Mouse (Mus musculus): ENCODE measurements around the gene Ccz1.

Ccz1 gene

GRCm38 (mm10) chr5:143993849-143994248, 20.8 kb downstream of the Ccz1 start:
- no peak for DNase-seq (ENCODE audit: low read depth)

GRCm38 (mm10) chr5:143993260-143993659, 21.4 kb downstream of the Ccz1 start:
- DNase-seq (ENCODE audit: low read depth): no peak

- DNase-seq (ENCODE audit: low read depth): no peak
Measured at GRCm38 (mm10) chr5:143992661-143993060, 22.0 kb downstream of the Ccz1 start.

GRCm38 (mm10) chr5:143990086-143990485, 24.6 kb downstream of the Ccz1 start:
- no peak for DNase-seq (ENCODE audit: low read depth)

GRCm38 (mm10) chr5:143989046-143989445, 25.6 kb downstream of the Ccz1 start:
- DNase-seq (ENCODE audit: low read depth): no peak

- no peak for DNase-seq (ENCODE audit: low read depth)
Measured at GRCm38 (mm10) chr5:143987596-143987995, 27.1 kb downstream of the Ccz1 start.

GRCm38 (mm10) chr5:143985381-143985780, 29.3 kb downstream of the Ccz1 start:
- no peak for DNase-seq (ENCODE audit: low read depth)

- no peak for DNase-seq (ENCODE audit: low read depth)
Measured at GRCm38 (mm10) chr5:143982361-143982760, 32.3 kb downstream of the Ccz1 start.

GRCm38 (mm10) chr5:143980858-143981257, 33.8 kb downstream of the Ccz1 start:
- no peak for DNase-seq (ENCODE audit: low read depth)

GRCm38 (mm10) chr5:143976726-143977431, 37.8 kb downstream of the Ccz1 start:
- no peak for DNase-seq (ENCODE audit: low read depth)

- DNase-seq (ENCODE audit: low read depth): no peak
Measured at GRCm38 (mm10) chr5:143976232-143976631, 38.4 kb downstream of the Ccz1 start.

- no peak for DNase-seq (ENCODE audit: low read depth)
Measured at GRCm38 (mm10) chr5:143975631-143975933, 39.1 kb downstream of the Ccz1 start.

GRCm38 (mm10) chr5:143974931-143975630, 39.6 kb downstream of the Ccz1 start:
- DNase-seq (ENCODE audit: low read depth): peak; percentile 86

GRCm38 (mm10) chr5:143972628-143973027, 42.0 kb downstream of the Ccz1 start:
- no peak for DNase-seq (ENCODE audit: low read depth)

- no peak for DNase-seq (ENCODE audit: low read depth)
Measured at GRCm38 (mm10) chr5:143966671-143967070, 48.0 kb downstream of the Ccz1 start.

GRCm38 (mm10) chr5:143965586-143966345, 48.9 kb downstream of the Ccz1 start:
- DNase-seq (ENCODE audit: low read depth): peak; percentile 14

GRCm38 (mm10) chr5:143961176-143961575, 53.5 kb downstream of the Ccz1 start:
- DNase-seq (ENCODE audit: low read depth): no peak

- DNase-seq (ENCODE audit: low read depth): no peak
Measured at GRCm38 (mm10) chr5:143959551-143959950, 55.1 kb downstream of the Ccz1 start.

- no peak for DNase-seq (ENCODE audit: low read depth)
Measured at GRCm38 (mm10) chr5:143957101-143957500, 57.6 kb downstream of the Ccz1 start.

- DNase-seq (ENCODE audit: low read depth): no peak
Measured at GRCm38 (mm10) chr5:143950016-143950415, 64.7 kb downstream of the Ccz1 start.

GRCm38 (mm10) chr5:143948361-143948760, 66.3 kb downstream of the Ccz1 start:
- DNase-seq (ENCODE audit: low read depth): no peak

- DNase-seq (ENCODE audit: low read depth): no peak
Measured at GRCm38 (mm10) chr5:143943231-143944125, 71.2 kb downstream of the Ccz1 start.
